Mouse (Mus musculus): Measurements from ENCODE around the gene Smpd1. TPM values are rescaled to one million over a fixed set of nuclear protein-coding genes. Genes with fewer than 3 reads are reported as not detected.

Gene Smpd1
- total RNA-seq (2021) = 100 to 1,000 TPM; 170 to 189 TPM
- long read RNA-seq, experiment 1, transcript Smpd1-201 (6 exons, 2,412 nt) = major isoform, 229 of 246 reads
- long read RNA-seq, experiment 1, partial matches to known transcripts = 15 of 246 reads
- long read RNA-seq, experiment 1, other reads (novel, unspliced or antisense) = 2 of 246 reads
- long read RNA-seq, experiment 2, transcript Smpd1-201 (6 exons, 2,412 nt) = major isoform, 105 of 118 reads
- long read RNA-seq, experiment 2, partial matches to known transcripts = 12 of 118 reads
- long read RNA-seq, experiment 2, other reads (novel, unspliced or antisense) = 1 of 118 reads

- DNase-seq = peak; percentile 93 to 96
Measured at GRCm38 (mm10) chr7:105554212-105554942, at the start of gene Smpd1. Gene Smpd1, plus strand, starts transcription at chr7:105554360.

GRCm38 (mm10) chr7:105507257-105507656 is 46.9 kb upstream of the Smpd1 start:
- DNase-seq = no peak

GRCm38 (mm10) chr7:105510143-105510542 is 44.0 kb upstream of the Smpd1 start:
- DNase-seq = no peak

GRCm38 (mm10) chr7:105513845-105514291 is 40.3 kb upstream of the Smpd1 start:
- no peak for DNase-seq

GRCm38 (mm10) chr7:105514561-105514960 is 39.6 kb upstream of the Smpd1 start:
- no peak for DNase-seq

- peak; percentile 22 to 80 for DNase-seq
Measured at GRCm38 (mm10) chr7:105515178-105515577, 39.0 kb upstream of the Smpd1 start.

- DNase-seq = no peak
Measured at GRCm38 (mm10) chr7:105516669-105517360, 37.3 kb upstream of the Smpd1 start.

- DNase-seq = no peak
Measured at GRCm38 (mm10) chr7:105519336-105519735, 34.8 kb upstream of the Smpd1 start.

- DNase-seq = no peak
Measured at GRCm38 (mm10) chr7:105519771-105520170, 34.4 kb upstream of the Smpd1 start.

- no peak for DNase-seq
Measured at GRCm38 (mm10) chr7:105520201-105520600, 34.0 kb upstream of the Smpd1 start.

- DNase-seq = no peak
Measured at GRCm38 (mm10) chr7:105524222-105524621, 29.9 kb upstream of the Smpd1 start.

GRCm38 (mm10) chr7:105527306-105527937 is 26.7 kb upstream of the Smpd1 start:
- peak; percentile 15 to 47 for DNase-seq

GRCm38 (mm10) chr7:105528094-105528493 is 26.1 kb upstream of the Smpd1 start:
- no peak for DNase-seq

GRCm38 (mm10) chr7:105534162-105534561 is 20.0 kb upstream of the Smpd1 start:
- peak in 1 of 2 experiments; percentile 7 for DNase-seq

- no peak for DNase-seq
Measured at GRCm38 (mm10) chr7:105545986-105546385, 8.2 kb upstream of the Smpd1 start.

GRCm38 (mm10) chr7:105547970-105548369 is 6.2 kb upstream of the Smpd1 start:
- DNase-seq = no peak

- peak in 1 of 2 experiments; percentile 29 for DNase-seq
Measured at GRCm38 (mm10) chr7:105549035-105549434, 5.1 kb upstream of the Smpd1 start.

GRCm38 (mm10) chr7:105553456-105554211 is 526 bp upstream of the Smpd1 start:
- peak in 1 of 2 experiments; percentile 27 for DNase-seq

- peak in 1 of 2 experiments; percentile 47 for DNase-seq
Measured at GRCm38 (mm10) chr7:105555571-105555970, 1.4 kb downstream of the Smpd1 start.

- DNase-seq = peak in 1 of 2 experiments; percentile 17
Measured at GRCm38 (mm10) chr7:105556406-105556805, 2.2 kb downstream of the Smpd1 start.

- no peak for DNase-seq
Measured at GRCm38 (mm10) chr7:105557671-105558070, 3.5 kb downstream of the Smpd1 start.
